Mouse (Mus musculus): ENCODE data around the gene Nop2. TPM values are rescaled to one million over a fixed set of nuclear protein-coding genes. Genes with fewer than 3 reads are reported as not detected.
A peak's percentile ranks its signal among the peaks of the same experiment; 100 is the strongest.

The Nop2 gene
- polyA plus RNA-seq, 1 experiment from 2014 or later = 47.9 TPM

GRCm38 (mm10) chr6:125192841-125193240 is 61.1 kb downstream of the Nop2 start:
- Histone ChIP-seq H3K4me2 (peak overlapping the region; percentile 67), H3K36me3 (peaks cover 45% of the 10 kb centered on the region), H3K27me3 (no peaks in the 10 kb centered on the region), H3K4me1 (replicated peaks) (peaks cover 32% of the 10 kb centered on the region), H3K27ac (peak overlapping the region; percentile 99), H3K9me3 (no peaks in the 10 kb centered on the region), H3K9ac (peak overlapping the region; percentile 82), H3K4me3 (peak overlapping the region; percentile 70)
- WGBS = 48% methylated on average over 5 of the region's 5 CpGs
- no peak for ATAC-seq (ENCODE audit: low FRiP score)

GRCm38 (mm10) chr6:125193390-125193789 is 61.7 kb downstream of the Nop2 start:
- H3K27ac ChIP-seq = no peak overlapping the region

More at GRCm38 (mm10) chr6:125193390-125193789, 61.7 kb downstream of the Nop2 start:
- peaks cover 32% of the 10 kb centered on the region for H3K4me1 ChIP-seq (replicated peaks)
- no peak overlapping the region for H3K4me3 ChIP-seq
- no peak overlapping the region; the same call in 1 of the 2 replicates for H3K4me2 ChIP-seq
- no peak overlapping the region for H3K9ac ChIP-seq
- no peak for ATAC-seq (ENCODE audit: low FRiP score)
- H3K27me3 ChIP-seq = no peaks in the 10 kb centered on the region
- WGBS = 80% methylated on average over 7 of the region's 7 CpGs
- H3K36me3 ChIP-seq = peaks cover 43% of the 10 kb centered on the region
- no peaks in the 10 kb centered on the region for H3K9me3 ChIP-seq

Small RNA genes lying within 50 kb of the gene (microRNA-seq; reads per million reads assigned to microRNA genes)
- not detected for gene Mir7045

Other genes with a start within 250 kb of the Nop2 start
- gene Cd4, start 243.7 kb upstream of the Nop2 start, polyA plus RNA-seq (2015; fragmentation: Nextera tagmentation; extraction: Ambion mirVana) = 0.14 and 0.19 TPM in 2 replicates
- 2.4 and 2.6 TPM in 2 replicates for gene Lag3, start 220.2 kb upstream of the Nop2 start, polyA plus RNA-seq (2015; fragmentation: Nextera tagmentation; extraction: Ambion mirVana)
- gene Ptms, start 211.8 kb upstream of the Nop2 start, polyA plus RNA-seq (2015; fragmentation: Nextera tagmentation; extraction: Ambion mirVana) = 744 and 801 TPM in 2 replicates
- 481 and 505 TPM in 2 replicates for gene Mlf2, start 200.5 kb upstream of the Nop2 start, polyA plus RNA-seq (2015; fragmentation: Nextera tagmentation; extraction: Ambion mirVana)
- gene Cops7a, start 166.4 kb upstream of the Nop2 start, polyA plus RNA-seq (2015; fragmentation: Nextera tagmentation; extraction: Ambion mirVana) = 89.3 and 94.5 TPM in 2 replicates
- 29.3 and 31.6 TPM in 2 replicates for gene Pianp, start 135.2 kb upstream of the Nop2 start, polyA plus RNA-seq (2015; fragmentation: Nextera tagmentation; extraction: Ambion mirVana)
- 17.7 and 20.4 TPM in 2 replicates for gene Zfp384, start 122.8 kb upstream of the Nop2 start, polyA plus RNA-seq (2015; fragmentation: Nextera tagmentation; extraction: Ambion mirVana)
- 168 and 175 TPM in 2 replicates for gene Ing4, start 92.1 kb upstream of the Nop2 start, polyA plus RNA-seq (2015; fragmentation: Nextera tagmentation; extraction: Ambion mirVana)
- gene Acrbp, start 82.2 kb upstream of the Nop2 start, polyA plus RNA-seq (2015; fragmentation: Nextera tagmentation; extraction: Ambion mirVana) = 17.5 and 19.7 TPM in 2 replicates
- 0.55 and 0.65 TPM in 2 replicates for gene Lpar5, start 64.0 kb upstream of the Nop2 start, polyA plus RNA-seq (2015; fragmentation: Nextera tagmentation; extraction: Ambion mirVana)
- gene Chd4, start 35.9 kb upstream of the Nop2 start, polyA plus RNA-seq (2015; fragmentation: Nextera tagmentation; extraction: Ambion mirVana) = 123 and 126 TPM in 2 replicates
- 17.2 and 19.7 TPM in 2 replicates for gene Iffo1, start 13.3 kb downstream of the Nop2 start, polyA plus RNA-seq (2015; fragmentation: Nextera tagmentation; extraction: Ambion mirVana)
- 1,320 and 1,327 TPM in 2 replicates for gene Gapdh, start 34.6 kb downstream of the Nop2 start, polyA plus RNA-seq (2015; fragmentation: Nextera tagmentation; extraction: Ambion mirVana)
- gene Ncapd2, start 59.8 kb downstream of the Nop2 start, polyA plus RNA-seq (2015; fragmentation: Nextera tagmentation; extraction: Ambion mirVana) = 56.7 and 62.9 TPM in 2 replicates
- gene Mrpl51, start 59.9 kb downstream of the Nop2 start, polyA plus RNA-seq (2015; fragmentation: Nextera tagmentation; extraction: Ambion mirVana) = 158 and 164 TPM in 2 replicates
- 11.3 and 12.9 TPM in 2 replicates for gene Vamp1, start 83.6 kb downstream of the Nop2 start, polyA plus RNA-seq (2015; fragmentation: Nextera tagmentation; extraction: Ambion mirVana)
- gene Tapbpl, start 100.0 kb downstream of the Nop2 start, polyA plus RNA-seq (2015; fragmentation: Nextera tagmentation; extraction: Ambion mirVana) = 4.3 and 5.0 TPM in 2 replicates
- gene Cd27, start 105.1 kb downstream of the Nop2 start, polyA plus RNA-seq (2015; fragmentation: Nextera tagmentation; extraction: Ambion mirVana) = 1.5 and 2.2 TPM in 2 replicates
- gene Tuba3a, start 154.1 kb downstream of the Nop2 start, polyA plus RNA-seq (2015; fragmentation: Nextera tagmentation; extraction: Ambion mirVana) = not detected in 2 replicates
- 13.5 and 15.2 TPM in 2 replicates for gene Ltbr, start 182.0 kb downstream of the Nop2 start, polyA plus RNA-seq (2015; fragmentation: Nextera tagmentation; extraction: Ambion mirVana)
- 0.29 and 0.31 TPM in 2 replicates for gene Scnn1a, start 188.8 kb downstream of the Nop2 start, polyA plus RNA-seq (2015; fragmentation: Nextera tagmentation; extraction: Ambion mirVana)
- gene Tnfrsf1a, start 217.5 kb downstream of the Nop2 start, polyA plus RNA-seq (2015; fragmentation: Nextera tagmentation; extraction: Ambion mirVana) = 15.1 and 15.7 TPM in 2 replicates
- gene Plekhg6, start 248.9 kb downstream of the Nop2 start, polyA plus RNA-seq (2015; fragmentation: Nextera tagmentation; extraction: Ambion mirVana) = 0.12 TPM in 2 replicates